Mouse (Mus musculus) layer of hippocampus, adult 9-10 months (tissue): ENCODE measurements at regions not wholly inside any gene's neighbourhood (a gene's known extent, or its start where the extent isn't known, plus 50 kb on each side); places are given as distances from the start of the nearest gene placed in this dataset.
A peak's percentile ranks its signal among the peaks of the same experiment; 100 is the strongest.

ENCODE experiments used
- DNase-seq: peaks from one replicate; pipeline ENCODE4 v3.0.0; 2022; ENCODE audit warnings: low spot score

GRCm38 (mm10) chr9:50257162-50257561 lies 87.6 kb downstream of the Rpl10-ps3 start:
- DNase-seq = no peak

GRCm38 (mm10) chr9:50244982-50245671 lies 99.6 kb downstream of the Rpl10-ps3 start:
- no peak for DNase-seq

GRCm38 (mm10) chr9:50240923-50241322 lies 103.8 kb downstream of the Rpl10-ps3 start:
- DNase-seq = no peak

- DNase-seq = no peak
These were observed 108.9 kb downstream of the Rpl10-ps3 start for GRCm38 (mm10) chr9:50235908-50236307.

GRCm38 (mm10) chr9:50234655-50235054 lies 110.1 kb downstream of the Rpl10-ps3 start:
- no peak for DNase-seq

- no peak for DNase-seq
These were observed 111.7 kb downstream of the Rpl10-ps3 start for GRCm38 (mm10) chr9:50232958-50233510.

- no peak for DNase-seq
These were observed 134.3 kb downstream of the Rpl10-ps3 start for GRCm38 (mm10) chr9:50210481-50210880.

- no peak for DNase-seq
These were observed 145.1 kb downstream of the Rpl10-ps3 start for GRCm38 (mm10) chr9:50199422-50200218.

- DNase-seq = no peak
These were observed 152.2 kb downstream of the Rpl10-ps3 start for GRCm38 (mm10) chr9:50192400-50193110.

GRCm38 (mm10) chr9:50191136-50191535 lies 153.6 kb downstream of the Rpl10-ps3 start:
- no peak for DNase-seq

GRCm38 (mm10) chr9:50188576-50189070 lies 156.1 kb downstream of the Rpl10-ps3 start:
- DNase-seq = no peak

- no peak for DNase-seq
These were observed 163.4 kb downstream of the Rpl10-ps3 start for GRCm38 (mm10) chr9:50181360-50181759.

- DNase-seq = no peak
These were observed 168.6 kb downstream of the Rpl10-ps3 start for GRCm38 (mm10) chr9:50176131-50176530.

GRCm38 (mm10) chr9:50171826-50172464 lies 172.8 kb downstream of the Rpl10-ps3 start:
- DNase-seq = peak; percentile 84

GRCm38 (mm10) chr9:50171164-50171563 lies 173.6 kb downstream of the Rpl10-ps3 start:
- no peak for DNase-seq

GRCm38 (mm10) chr9:50170637-50171036 lies 174.1 kb downstream of the Rpl10-ps3 start:
- no peak for DNase-seq

- no peak for DNase-seq
These were observed 190.2 kb downstream of the Rpl10-ps3 start for GRCm38 (mm10) chr9:50154618-50155017.

GRCm38 (mm10) chr9:50150091-50150490 lies 194.7 kb downstream of the Rpl10-ps3 start:
- no peak for DNase-seq

GRCm38 (mm10) chr9:50142756-50143155 lies 202.0 kb downstream of the Rpl10-ps3 start:
- no peak for DNase-seq

GRCm38 (mm10) chr9:50142091-50142490 lies 202.7 kb downstream of the Rpl10-ps3 start:
- DNase-seq = no peak

GRCm38 (mm10) chr9:50141176-50141575 lies 203.6 kb downstream of the Rpl10-ps3 start:
- no peak for DNase-seq
